Mouse (Mus musculus): ENCODE data around the gene Arid3a.

Arid3a gene

DNA sequence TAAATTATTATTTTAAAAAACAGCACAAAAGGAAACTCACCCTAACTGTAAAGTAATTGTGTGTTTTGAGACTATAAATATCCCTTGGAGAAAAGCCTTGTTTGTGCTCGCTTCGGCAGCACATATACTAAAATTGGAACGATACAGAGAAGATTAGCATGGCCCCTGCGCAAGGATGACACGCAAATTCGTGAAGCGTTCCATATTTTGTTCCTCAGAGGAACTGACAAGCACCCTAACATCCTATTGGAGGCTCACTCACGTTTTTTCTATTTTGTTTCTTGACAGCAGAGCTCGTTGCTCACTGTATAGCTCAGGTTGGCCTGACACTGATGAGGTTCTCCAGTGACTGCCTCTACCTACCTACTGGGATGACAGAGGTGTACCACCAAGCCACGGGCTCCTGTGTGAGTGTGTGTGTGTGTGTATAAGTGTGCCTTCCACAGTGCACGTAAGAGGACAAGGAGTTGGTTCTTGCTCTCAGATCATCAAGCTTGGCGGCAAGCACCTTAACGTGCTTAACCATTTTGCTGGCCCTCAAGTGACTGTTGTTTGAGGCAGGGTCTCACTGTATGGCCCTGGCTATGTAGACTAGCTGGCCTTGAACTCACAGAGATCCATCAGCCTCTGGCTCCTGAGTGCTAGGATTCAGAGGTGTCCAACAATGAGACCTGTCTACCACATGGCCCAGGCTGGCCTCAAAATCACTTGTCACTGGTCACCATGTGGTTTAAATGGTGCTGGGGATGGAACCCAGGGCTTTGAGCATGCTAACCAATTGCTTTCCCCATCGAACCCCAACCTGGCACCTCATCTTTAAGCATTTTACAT is 17.5 kb upstream of the Arid3a start:
- no peak for DNase-seq

DNA sequence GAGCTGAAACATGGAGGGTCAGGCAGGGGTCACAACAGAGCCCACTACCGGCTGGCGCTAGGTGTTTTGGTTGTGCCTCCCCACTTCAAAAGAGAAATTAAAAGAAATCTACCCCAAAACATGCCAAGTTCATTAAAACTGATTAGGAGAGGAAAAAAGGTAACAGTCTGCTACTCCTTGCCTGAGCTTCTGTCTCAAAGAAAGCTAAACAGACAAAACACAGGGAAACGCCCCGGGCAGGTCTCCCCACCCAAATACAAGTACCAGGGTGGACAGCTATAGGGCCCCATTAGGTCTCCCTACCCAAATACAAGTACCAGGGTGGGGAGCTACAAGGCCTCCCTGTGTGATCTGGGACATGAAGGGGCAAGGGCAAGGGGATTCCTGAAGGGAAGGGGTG is 16.3 kb upstream of the Arid3a start, which contains the start of gene Gm26602:
Gene Gm26602 (plus strand): TSS at position 301 of the 400 bp plus-strand sequence.
- no peak for DNase-seq

DNA sequence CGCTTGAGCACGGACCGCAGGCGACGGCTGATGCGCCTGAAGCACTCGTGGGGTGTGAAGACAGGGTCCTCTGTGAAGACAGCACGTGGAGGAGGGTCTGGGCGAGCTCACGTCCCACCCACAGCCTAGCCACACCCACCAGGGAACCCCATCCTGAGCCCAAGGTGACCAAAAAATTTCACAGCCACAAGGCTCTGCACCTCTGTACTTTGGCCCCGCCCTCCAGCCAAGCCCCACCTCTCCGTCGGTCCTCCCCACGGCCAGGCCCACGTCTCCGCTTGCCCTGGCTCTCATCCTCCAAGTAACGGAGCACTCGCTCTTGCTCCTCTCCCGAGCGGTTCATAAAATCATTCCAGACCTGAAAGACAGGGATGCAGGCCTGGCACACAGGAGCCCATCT is 14.4 kb upstream of the Arid3a start:
- no peak for DNase-seq

DNA sequence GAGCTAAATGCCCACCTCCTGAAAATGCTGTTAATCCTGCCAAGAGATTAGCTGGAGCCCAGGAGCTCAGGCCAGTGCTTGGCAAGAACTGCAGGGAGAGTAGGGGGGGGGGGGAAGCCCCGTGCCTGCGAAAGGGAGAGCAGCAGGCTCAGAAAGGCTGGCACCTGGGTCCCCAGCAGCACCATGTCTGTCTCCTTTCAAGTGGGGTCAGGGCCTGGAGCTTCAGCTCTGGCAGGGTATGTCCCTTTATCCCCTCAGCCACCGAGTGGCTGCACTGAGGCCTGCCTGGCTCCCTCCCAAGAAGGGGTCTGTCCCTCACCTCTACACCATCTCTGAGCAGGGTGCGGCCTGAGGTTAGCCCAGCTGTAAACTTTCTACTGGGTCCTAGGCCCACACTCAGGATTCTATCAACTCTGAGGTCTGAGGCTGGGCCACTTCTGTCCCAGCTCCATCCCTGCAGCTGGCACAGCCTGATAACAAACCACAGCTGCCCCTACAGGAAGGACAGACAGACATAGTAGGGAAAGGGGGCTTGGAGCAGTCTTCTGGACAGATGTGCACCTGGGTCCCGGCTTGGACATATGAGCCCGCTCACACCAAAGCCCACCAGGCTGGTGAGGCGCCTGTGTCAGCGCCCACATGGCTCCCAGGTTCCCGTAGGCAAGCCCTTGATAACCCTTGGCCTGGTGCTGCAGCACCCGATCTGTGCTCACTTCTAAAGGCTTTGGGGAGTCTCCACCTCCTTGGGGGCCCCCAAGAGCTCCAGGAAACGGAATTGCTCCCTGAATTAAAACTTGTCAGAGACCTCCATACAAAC is 12.5 kb upstream of the Arid3a start:
- DNase-seq, result no peak

DNA sequence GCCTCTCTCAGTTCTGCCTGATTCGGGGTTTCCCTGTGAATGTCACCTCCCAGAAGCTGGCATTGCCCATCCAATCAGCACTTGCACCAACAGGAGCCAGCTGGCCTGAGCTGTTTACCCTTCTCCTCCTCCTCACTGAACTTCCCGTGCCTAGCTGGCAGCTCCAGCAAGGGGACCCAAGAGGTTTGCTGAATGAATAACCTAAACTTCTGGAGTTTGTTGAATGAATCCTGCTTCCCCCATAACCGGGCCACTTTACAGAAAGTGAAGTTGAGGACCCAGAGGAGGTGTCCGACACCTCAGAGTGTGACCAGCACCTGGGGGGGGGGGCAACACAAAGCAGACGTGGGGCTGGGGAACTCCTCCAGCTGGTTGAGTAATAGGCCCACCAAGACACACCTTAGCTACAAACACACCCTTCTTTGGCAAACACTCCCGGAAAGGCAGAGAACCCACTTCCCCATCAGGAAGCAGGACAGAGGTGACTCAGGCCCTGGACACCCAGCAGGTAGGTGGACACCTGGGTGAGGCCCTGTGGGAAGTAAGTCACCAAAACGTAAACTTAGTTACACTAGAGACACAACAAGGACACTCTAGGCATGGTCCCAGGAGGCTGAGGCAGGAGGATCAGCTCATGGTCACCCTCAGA is 11.8 kb upstream of the Arid3a start:
- no peak for DNase-seq

DNA sequence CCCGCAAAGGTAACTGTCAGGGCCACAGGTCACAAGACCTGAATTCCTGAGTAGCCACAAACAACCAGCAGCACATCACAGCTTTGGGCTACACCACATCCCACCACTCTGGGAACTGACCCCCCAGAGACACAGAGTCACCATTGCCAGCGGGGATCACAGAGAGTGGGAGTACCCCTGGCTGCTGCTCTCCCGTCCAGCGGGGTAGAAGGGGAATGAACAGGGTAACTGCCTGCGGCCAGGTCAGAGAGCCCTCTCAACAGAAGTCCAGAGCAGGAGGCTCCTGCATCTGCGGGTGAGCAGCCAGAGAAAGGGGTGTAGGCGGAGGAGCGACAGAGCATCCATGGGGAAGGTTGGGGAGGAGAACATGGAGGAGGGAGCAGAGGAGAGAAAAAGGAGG is 10.8 kb upstream of the Arid3a start:
- no peak for DNase-seq

DNA sequence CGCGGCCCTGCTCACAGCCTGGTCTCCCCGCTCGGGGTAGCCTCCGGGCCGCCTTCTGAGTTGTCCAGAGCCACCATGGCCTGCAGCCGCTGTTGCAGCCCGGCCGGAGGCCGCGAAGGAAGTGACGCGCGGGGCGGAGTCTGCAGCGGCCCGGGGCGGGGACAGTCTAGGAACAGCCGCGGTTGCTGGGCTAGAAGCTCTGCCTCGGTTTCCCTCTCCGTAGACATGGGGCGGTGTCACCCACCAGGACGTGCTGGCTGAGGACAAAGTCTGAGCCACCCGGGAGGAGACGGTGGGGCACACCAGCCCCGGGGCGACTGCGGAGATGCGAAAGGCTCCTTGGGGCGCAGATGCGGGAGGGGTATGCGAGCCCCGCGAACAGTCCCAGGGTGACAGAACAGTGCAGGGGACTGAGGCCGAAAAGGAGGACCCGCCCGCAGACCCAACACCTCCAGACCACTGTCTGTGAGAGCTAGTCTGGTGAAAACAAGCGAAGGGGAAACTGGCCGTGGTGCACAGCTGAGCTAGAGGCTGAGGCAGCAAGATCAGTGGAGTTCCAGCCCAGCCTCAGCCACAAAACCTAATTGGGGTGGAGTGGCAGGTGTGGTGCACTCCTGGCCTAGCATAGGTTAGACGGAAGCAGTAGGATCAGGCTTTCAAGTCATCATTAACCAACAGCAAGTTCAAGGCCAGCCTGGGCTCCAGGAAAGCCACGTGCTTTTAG is 9.9 kb upstream of the Arid3a start, which contains the start of gene Kiss1r:
Gene Kiss1r (plus strand): TSS at position 164 of the 724 bp plus-strand sequence.
- peak; percentile 83 for DNase-seq

DNA sequence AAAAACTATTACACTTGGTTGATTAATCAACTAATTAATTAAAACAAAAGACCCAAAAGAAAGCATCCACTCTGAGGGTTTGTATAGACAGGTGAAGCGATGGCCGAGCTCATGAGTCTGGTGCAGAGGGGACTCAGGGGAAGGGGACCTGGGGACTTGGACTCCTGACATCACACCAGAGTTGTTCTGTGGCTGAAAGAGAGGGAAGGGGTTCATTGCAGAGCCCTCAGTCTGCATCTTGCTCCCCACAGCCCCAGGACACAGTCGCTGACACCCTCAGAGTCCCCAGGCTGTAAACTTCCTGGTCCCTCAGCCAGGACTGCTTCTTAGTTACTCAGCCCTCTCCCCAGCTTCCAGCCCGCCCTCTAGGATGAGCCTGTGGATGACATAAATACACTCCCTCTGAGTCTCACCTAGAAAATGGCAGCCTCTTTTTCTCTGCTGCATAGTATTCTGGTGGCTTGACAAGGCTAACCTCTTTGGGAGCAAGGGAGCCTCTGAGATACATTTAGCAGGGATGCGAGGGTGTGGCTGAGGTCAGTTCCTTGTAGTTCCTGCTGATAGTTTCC is 9.2 kb upstream of the Arid3a start:
- DNase-seq, result no peak

DNA sequence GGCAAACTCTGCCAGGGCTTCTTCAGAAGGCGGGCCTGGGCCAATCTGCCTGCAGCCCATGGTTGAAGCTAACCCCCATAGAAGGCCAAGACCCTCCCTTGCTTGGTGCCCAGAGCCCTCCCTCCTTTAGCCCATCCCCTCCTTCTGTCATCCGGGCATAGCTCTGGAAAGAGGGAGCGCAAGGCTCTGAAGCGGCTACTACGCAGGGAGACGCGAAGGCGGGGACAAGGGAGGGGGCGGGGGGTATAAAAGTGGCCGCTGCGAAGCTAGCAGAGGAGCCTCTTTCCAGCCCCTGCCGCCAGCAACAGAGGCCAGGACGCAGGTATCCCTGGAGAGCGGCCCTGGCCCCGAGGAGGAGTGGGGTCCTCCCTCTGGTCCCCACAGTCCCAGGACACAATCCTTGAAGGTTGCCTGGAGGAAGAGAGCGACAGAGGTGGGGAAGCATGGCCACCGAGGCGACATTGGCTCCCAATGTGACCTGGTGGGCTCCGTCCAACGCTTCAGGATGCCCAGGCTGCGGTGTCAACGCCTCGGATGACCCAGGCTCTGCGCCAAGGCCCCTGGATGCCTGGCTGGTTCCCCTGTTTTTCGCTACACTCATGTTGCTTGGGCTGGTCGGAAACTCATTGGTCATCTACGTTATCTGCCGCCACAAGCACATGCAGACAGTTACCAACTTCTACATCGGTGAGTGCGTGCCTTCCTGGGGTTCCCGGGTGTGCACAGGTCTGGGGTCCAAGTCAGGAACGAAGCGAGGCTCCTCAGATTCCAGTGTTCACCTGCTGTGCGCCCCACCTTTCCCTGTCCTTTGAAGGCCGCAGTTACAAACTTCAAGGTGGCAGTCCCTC is 8.4 kb upstream of the Arid3a start:
- no peak for DNase-seq

DNA sequence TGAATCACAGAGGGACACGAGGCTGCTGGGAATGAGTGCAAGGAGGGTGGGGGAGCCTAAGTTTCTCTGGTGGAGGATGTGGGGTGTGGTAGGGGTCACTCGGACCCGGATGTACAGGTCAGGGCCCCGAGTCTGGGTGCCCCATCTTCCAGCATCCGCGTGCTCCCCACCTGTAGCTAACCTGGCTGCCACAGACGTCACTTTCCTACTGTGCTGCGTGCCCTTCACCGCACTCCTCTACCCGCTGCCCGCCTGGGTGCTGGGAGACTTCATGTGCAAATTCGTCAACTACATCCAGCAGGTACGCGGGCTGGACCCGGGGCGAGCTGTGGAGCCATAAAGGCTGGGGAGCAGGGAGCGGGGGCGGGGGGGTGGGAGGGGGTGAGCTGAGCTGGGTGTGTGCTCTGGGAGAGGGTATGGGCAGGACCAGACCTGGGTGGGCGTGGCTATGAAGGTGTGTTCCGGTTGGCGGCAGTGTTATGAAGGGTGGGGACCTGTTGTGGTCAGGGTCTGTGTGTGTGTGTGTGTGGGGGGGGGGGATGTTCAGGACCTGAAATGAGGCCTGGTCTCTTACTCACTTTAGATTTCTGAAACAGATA is 7.5 kb upstream of the Arid3a start:
- no peak for DNase-seq

DNA sequence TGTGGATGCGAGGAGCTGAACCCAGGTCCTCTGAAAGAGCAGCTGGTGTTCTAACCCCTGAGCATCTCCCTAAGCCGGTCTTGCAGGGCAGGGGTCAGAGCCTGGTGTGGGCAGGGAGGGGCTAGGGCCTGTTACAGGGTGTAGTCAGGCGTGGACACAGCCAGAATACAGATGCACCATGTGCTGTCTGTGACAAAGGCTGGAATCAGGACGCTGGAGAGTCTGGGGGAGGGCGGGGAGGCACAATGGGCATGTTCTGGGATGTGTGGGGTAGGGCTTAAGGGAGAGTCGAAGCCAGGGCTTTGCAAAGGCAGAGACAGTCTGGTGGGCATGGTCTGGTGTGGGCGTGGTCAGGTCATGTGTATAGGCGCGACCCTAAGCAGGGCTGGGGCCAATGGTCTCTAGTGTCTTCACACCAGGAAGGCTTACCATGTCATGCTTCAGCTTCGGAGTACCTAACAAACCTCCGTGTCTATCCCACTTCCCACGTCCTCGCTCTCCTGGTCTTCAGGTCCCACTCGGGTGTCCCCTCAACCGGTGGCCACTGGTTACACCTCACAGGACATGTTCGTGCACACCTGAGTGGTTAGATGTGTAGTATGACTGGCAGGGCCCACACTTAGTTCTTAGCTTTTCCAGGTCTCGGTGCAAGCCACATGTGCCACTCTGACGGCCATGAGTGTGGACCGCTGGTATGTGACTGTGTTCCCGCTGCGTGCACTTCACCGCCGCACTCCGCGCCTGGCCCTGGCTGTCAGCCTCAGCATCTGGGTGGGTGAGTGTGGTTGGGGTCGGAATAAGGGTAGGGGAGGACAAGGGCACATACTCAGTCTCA is 6.6 kb upstream of the Arid3a start:
- DNase-seq, result no peak

DNA sequence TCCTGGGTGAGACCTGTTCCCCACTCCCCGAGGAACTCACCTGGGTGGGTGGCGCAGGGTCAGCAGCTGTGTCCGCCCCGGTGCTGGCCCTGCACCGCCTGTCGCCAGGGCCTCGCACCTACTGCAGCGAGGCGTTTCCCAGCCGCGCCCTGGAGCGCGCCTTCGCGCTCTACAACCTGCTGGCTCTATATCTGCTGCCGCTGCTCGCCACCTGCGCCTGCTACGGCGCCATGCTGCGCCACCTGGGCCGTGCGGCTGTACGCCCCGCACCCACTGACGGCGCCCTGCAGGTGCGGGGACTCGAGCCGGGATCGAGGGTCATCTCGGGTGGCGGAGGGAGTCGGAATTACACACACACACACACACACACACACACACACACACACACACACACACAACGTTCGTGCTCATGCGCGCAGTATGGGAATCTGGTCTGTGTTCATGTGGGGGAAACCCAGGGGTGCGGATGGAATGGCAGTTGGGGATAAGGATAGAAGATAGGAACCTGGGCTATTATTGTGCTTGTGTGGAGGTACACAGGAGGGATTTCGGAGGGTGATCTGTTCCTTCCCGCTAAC is 5.8 kb upstream of the Arid3a start, which contains the start of gene R3hdm4:
Gene R3hdm4 (minus strand): TSS at position 251 of the 578 bp plus-strand sequence.
- no peak for DNase-seq

DNA sequence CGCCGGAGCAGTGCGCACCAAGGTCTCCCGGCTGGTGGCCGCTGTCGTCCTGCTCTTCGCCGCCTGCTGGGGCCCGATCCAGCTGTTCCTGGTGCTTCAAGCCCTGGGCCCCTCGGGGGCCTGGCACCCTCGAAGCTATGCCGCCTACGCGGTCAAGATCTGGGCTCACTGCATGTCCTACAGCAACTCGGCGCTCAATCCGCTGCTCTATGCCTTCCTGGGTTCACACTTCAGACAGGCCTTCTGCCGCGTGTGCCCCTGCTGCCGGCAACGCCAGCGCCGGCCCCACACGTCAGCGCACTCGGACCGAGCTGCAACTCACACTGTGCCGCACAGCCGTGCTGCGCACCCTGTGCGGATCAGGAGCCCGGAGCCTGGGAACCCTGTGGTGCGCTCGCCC is 5.3 kb upstream of the Arid3a start:
- no peak for DNase-seq

DNA sequence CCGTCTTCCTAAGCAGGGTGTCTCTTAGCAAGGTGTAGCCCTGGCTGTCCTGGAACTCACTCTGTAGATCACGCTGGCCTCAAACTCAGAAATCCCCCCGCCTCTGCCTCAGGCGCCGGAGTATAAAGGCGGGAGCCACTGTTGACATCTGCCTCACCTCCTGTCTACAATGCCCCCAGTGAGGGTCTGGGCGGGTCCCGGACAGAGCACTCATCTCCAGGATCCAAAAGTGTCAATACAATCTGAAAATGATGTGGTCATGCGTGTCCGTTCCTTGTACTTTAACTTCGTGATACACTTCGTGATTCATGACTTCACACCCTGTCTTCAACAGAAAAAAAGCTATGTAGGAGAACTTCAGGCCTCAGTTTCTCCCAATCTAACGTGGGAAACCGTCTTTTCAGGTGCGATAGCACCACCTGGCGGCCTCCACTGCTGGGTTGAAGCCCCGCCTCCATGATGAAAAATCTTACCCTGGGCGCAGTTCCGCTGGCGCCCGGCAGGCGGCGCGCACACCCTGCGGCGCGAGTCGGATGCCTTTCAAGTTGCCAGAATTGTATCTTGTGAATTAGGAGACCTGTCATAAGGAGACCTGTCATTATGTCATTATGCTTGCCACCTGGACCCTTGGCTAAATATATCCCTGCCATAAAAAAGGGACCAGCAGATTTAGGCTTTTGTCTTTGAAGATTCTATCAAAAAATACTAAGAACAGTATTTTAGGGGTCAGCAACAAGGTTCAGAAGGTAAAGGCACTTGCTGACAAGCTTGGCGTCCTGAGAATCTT is 1.7 kb upstream of the Arid3a start:
- peak; percentile 98 for DNase-seq

DNA sequence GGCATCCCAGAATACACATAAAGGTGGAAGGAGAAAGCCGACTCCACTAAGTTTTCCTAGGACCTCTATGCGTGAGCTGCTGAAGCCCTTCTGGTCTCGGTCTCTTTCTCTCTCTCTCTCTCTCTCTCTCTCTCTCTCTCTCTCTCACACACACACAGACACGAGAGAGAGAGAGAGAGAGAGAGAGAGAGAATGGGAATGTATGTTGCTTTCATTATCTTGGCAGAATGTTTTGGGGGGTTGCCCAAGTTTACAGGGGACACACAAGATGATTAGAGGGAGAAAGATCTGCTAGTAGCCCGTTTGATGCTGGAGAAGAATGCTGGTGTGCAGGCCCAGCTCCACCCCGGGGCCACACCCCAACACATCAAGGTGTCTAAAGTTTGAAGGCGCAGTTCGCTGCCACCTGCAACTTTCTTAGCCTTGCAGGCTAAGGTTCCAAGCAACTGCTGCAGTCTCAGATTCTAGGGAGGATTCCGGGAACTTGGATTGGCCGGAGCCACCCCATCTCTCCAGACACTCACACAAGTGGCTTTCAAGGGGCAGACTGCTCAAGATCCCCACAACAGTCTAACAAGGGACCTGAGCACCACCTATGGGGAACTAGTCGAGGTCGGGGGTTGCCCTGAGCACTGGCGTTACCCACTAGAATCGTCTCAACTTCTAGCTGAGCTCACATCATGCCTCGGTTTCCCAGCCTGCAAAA is 905 bp upstream of the Arid3a start:
- DNase-seq, result no peak

DNA sequence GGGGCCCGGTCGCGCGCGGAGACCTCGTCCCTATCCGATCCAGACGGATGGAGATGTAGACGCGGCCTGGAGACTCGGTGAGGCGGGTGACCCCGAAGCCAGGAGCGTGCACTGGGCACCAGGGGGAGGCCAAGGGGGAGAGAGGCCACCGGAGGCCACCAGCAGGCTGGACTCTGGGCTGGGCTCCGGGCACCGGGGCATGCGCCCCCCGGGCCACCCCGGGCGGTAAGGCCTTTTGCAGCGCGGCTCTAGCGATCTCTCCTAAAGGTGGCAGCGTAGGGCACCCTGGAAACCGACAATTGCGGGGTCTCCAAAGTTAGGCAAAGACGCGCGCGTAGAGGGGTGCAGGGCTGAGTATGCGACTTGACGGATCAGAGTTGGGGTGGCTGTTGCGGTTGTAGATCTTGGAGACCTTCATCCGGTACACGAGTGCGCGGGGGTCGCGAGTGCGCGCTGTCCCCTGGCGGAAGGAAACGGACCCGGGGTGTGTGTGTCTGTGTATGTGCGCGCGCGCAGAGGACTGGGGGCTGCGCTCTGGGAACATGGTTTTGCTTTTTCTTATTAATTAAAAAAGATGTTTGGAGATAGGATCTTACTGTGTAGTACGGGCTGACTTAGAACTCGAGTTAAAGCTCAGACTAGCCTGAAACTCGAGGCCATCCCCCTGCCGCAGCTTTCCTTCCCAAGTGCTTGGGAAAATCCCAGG is 634 bp downstream of the Arid3a start:
- peak; percentile 53 for DNase-seq

DNA sequence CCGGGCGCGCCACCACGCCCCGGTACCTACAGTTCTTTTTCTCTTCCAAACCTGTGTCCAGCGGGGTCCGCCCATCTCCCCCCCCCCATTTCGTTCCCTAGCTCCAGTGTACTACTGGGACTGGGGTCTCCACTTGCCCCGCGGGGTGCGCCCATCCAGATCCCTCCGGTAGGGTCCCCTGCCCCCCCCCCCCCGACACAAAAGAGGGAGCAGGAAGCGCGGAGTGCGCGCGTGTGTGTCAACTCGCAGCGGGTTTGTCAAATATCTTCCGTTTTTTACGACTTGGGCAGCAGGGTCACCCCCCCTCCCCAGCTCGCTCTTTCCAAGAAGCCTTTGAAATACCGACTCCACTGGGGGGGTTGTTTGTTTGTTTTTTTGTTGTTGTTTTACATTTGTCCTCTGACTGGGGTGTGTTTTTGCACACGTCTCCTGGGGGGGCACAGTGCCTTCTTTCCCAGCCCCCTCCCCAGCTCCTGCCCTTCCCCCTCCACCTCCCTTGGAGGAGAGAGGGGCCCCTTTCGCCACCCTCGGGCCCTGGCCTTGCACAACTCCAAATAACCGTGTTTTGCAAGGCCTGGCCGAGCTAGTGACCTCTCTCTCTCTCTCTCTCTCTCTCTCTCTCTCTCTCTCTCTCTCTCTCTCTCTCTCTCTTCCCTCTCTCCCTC is 1.3 kb downstream of the Arid3a start:
- no peak for DNase-seq
